Mouse (Mus musculus) limb, embryonic 12.5 days (tissue): ENCODE measurements around the gene Mfsd11. TPM values are rescaled to one million over a fixed set of nuclear protein-coding genes. Genes with fewer than 3 reads are reported as not detected.
"Not testable (repeated sequence)": the region's sequence is repeated elsewhere in the genome, so short reads cannot be mapped to it uniquely, and the experiment has no call there.

Experiments used
- ATAC-seq: fragments of 200-750 bp; cut with Nextera tagmentation; 2 replicates; pipeline ENCODE4 v1.8.0; 2017; ENCODE audit warnings: low read depth, moderate TSS enrichment; ENCODE audit not compliant: insufficient number of reproducible peaks, insufficient read depth, low FRiP score, low TSS enrichment
- H3K27ac ChIP-seq: fragments of 300-500 bp; sonication (generic); 2 replicates; pipeline ENCODE4 v1.5.1; 2016; ENCODE audit warnings: mild to moderate bottlenecking, moderate library complexity
- H3K27me3 ChIP-seq: fragments of 300-500 bp; sonication (generic); 2 replicates; pipeline ENCODE4 v1.6.1; 2016; ENCODE audit warnings: mild to moderate bottlenecking, moderate library complexity
- H3K36me3 ChIP-seq: fragments of 300-500 bp; sonication (generic); 2 replicates; pipeline ENCODE4 v1.6.1; 2016; ENCODE audit warnings: mild to moderate bottlenecking, moderate library complexity
- H3K4me1 ChIP-seq: fragments of 300-500 bp; sonication (generic); replicated peaks from 2 replicates; pipeline ENCODE4 v1.6.1; 2016
- H3K4me2 ChIP-seq: fragments of 300-500 bp; sonication (generic); 2 replicates; pipeline ENCODE4 v1.6.1; 2016; ENCODE audit warnings: mild to moderate bottlenecking, moderate library complexity
- H3K4me3 ChIP-seq: fragments of 300-500 bp; sonication (generic); replicated peaks from 2 replicates; pipeline ENCODE4 v1.5.1; 2016; ENCODE audit warnings: mild to moderate bottlenecking
- H3K9ac ChIP-seq: fragments of 300-500 bp; sonication (generic); replicated peaks from 2 replicates; pipeline ENCODE4 v1.6.1; 2016; ENCODE audit warnings: mild to moderate bottlenecking, moderate library complexity
- H3K9me3 ChIP-seq: fragments of 300-500 bp; sonication (generic); 2 replicates; pipeline ENCODE4 v1.6.1; 2016; ENCODE audit warnings: mild to moderate bottlenecking, moderate library complexity
- WGBS: fragments of 180-500 bp; shearing (Covaris S2); methylation state at CpG from one replicate; pipeline ENCODE4 v1.1.7; 2016; 5-methylcytosine and 5-hydroxymethylcytosine counted together
- polyA plus RNA-seq: library from polyadenylated mRNA; unstranded; fragments of >200 nt; fragmentation: Nextera tagmentation; extraction: Ambion mirVana; gene quantifications from 2 replicates; pipeline ENCODE4 v1.2.1, GENCODE M21; 2016

Gene Mfsd11
- polyA plus RNA-seq, 1 experiment from 2014 or later, result 43.4 TPM

- H3K27ac ChIP-seq, result no peak overlapping the region
- H3K4me2 ChIP-seq, result 0 out of 2 replicates have a peak overlapping the region, but pooled peaks have one; percentile 86
- no peaks in the 10 kb centered on the region for H3K9me3 ChIP-seq
- WGBS, result 82% methylated on average over 7 of the region's 7 CpGs
- H3K4me1 ChIP-seq, result peaks cover 30% of the 10 kb centered on the region
- H3K9ac ChIP-seq, result peak overlapping the region; percentile 44; the same call in 1 of the 2 replicates
- H3K4me3 ChIP-seq, result 0 out of 2 replicates have a peak overlapping the region, but pooled peaks have one; percentile 2
- H3K27me3 ChIP-seq, result no peaks in the 10 kb centered on the region
- ATAC-seq, result no peak
- H3K36me3 ChIP-seq, result peaks cover 67% of the 10 kb centered on the region
Observed at GRCm38 (mm10) chr11:116839601-116840000, 12.6 kb upstream of the Mfsd11 start.

DNA sequence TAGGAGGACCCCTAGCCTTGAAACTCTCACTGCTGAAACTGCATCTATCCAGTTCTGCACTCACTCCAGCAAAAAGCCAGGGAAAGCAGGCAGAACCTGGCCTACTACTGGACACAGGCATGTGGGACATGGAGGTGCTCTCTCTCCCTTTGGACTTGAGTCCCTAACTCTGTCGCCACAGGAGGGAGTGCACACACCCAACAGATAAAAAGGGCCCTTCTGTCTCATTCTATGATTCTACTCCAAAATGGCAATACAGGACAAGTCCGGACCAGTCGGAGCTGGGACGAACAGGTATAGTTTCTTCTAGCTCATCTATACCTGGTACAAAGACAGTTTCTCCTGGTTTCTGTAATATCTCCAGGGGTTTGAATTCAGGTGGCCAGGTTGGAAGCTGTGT is 11.5 kb upstream of the Mfsd11 start:
- Histone ChIP-seq H3K27ac (no peak overlapping the region), H3K9ac (peak overlapping the region; percentile 24; the same call in 1 of the 2 replicates), H3K27me3 (no peaks in the 10 kb centered on the region), H3K36me3 (peaks cover 59% of the 10 kb centered on the region), H3K4me1 (peaks cover 32% of the 10 kb centered on the region), H3K4me2 (peak overlapping the region; percentile 86), H3K9me3 (no peaks in the 10 kb centered on the region), H3K4me3 (peak overlapping the region; percentile 80)
- no peak for ATAC-seq
- 77% methylated on average over 4 of the region's 4 CpGs for WGBS

- peaks cover 32% of the 10 kb centered on the region for H3K4me1 ChIP-seq
- H3K9me3 ChIP-seq, result no peaks in the 10 kb centered on the region
- peak overlapping the region; percentile 80 for H3K4me3 ChIP-seq
- peak overlapping the region; percentile 86 for H3K9ac ChIP-seq
- H3K27me3 ChIP-seq, result no peaks in the 10 kb centered on the region
- peak overlapping the region; percentile 86 for H3K4me2 ChIP-seq
- WGBS, result under 1% methylated on average over 73 of the region's 73 CpGs
- peak overlapping the region; percentile 98 for H3K27ac ChIP-seq
- ATAC-seq, result peak; percentile 29
- peaks cover 53% of the 10 kb centered on the region for H3K36me3 ChIP-seq
Observed at GRCm38 (mm10) chr11:116842531-116843260, 9.5 kb upstream of the Mfsd11 start.

- Histone ChIP-seq H3K9ac (peak within 1 kb of the TSS; percentile 86), H3K4me1 (peaks cover 32% of the 10 kb centered on the region), H3K4me2 (peak within 1 kb of the TSS; percentile 86), H3K4me3 (peak within 1 kb of the TSS; percentile 80), H3K36me3 (peaks cover 53% of the 10 kb centered on the region), H3K9me3 (no peaks in the 10 kb centered on the region), H3K27me3 (no peaks in the 10 kb centered on the region), H3K27ac (peak within 1 kb of the TSS; percentile 98)
- under 1% methylated on average over 72 of the region's 72 CpGs for whole genome bisulfite sequencing
- peak; percentile 94 for ATAC-seq
Observed at GRCm38 (mm10) chr11:116843261-116844233, 8.7 kb upstream of the Mfsd11 start, which contains the start of the genes Mettl23 and Jmjd6. Gene Mettl23 (plus strand): TSS chr11:116843278. Gene Jmjd6 (minus strand): TSS chr11:116843449.

DNA sequence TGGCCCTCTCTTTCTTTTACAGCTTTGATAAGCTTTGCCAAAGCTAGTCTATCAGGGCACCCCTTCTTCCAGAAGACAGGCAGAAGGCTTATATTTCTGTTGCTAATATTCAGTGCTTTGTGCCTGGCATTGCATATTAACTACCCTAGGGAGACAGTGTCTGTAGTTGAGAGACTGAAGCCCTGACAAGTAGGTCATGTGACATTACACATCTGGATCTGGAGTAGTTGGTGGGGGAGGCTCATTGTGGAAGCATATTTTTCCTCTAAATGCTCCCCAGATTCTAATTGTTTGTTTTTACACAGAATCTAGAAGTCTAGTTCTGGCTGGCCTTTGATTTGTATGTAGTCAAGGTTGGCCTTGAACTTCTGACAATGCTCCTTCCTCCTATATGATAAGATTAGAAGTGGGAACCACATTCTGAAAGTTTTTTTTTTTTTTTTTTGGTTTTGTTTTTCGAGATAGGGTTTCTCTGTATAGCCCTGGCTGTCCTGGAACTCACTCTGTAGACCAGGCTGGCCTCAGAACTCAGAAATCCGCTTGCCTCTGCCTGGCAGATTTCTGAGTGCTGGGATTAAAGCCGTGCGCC is 5.6 kb upstream of the Mfsd11 start:
- peaks cover 53% of the 10 kb centered on the region for H3K36me3 ChIP-seq
- WGBS, result 80% methylated on average over 4 of the region's 4 CpGs
- H3K27ac ChIP-seq, result no peak overlapping the region
- no peaks in the 10 kb centered on the region for H3K27me3 ChIP-seq
- H3K4me3 ChIP-seq, result no peak overlapping the region
- ATAC-seq, result no peak
- H3K9me3 ChIP-seq, result no peaks in the 10 kb centered on the region
- H3K4me2 ChIP-seq, result no peak overlapping the region
- no peak overlapping the region for H3K9ac ChIP-seq
- H3K4me1 ChIP-seq, result peaks cover 20% of the 10 kb centered on the region

DNA sequence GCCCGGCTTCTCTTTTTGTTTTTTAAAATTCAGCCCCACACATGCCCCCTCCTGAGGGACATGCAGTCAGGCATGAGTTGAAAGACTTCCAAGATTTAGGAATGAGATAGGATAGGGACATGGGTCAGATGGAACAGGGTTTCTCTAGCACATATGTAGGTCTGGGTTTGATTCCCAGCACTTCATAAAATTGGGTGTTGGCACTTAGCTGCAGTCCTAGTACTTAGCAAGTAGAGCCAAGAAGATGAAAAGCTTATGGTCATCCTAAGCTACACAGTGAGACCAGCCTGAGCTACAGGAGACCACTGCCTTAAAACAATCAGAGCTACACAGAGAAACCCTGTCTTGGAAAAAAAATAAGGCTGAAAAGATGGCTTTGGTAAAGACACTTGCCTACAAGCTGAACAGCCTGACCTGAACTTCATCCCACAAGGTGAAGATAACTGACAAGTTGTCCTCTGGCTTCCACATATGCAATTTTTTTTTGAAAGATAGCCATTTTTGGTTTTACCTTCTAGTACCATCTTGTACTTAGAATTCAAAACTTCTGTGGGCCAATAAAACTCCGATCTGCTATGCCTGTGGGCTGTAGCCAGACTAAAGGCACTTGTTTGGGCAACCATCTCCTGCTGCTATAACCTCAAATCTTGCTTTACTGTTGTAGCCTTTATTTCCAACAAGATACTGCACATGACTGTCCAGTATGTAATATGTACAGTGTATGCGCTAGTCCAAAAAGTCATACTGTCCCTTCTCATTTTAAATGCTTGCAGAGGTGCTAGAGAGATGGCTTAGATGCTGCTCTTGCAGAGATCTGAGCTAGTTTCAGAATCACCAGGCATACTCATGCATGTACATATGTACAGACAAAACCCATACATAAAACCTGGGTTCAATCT is 4.8 kb upstream of the Mfsd11 start:
- no peak overlapping the region for H3K9ac ChIP-seq
- WGBS, result 83% methylated on average over 3 of the region's 3 CpGs
- ATAC-seq, result no peak
- H3K9me3 ChIP-seq, result no peaks in the 10 kb centered on the region
- no peak overlapping the region for H3K4me2 ChIP-seq
- H3K4me1 ChIP-seq, result peaks cover 19% of the 10 kb centered on the region
- H3K27me3 ChIP-seq, result no peaks in the 10 kb centered on the region
- no peak overlapping the region for H3K4me3 ChIP-seq
- H3K36me3 ChIP-seq, result peaks cover 57% of the 10 kb centered on the region
- no peak overlapping the region; the same call in 1 of the 2 replicates for H3K27ac ChIP-seq

- no peak overlapping the region for H3K4me3 ChIP-seq
- H3K9me3 ChIP-seq, result no peaks in the 10 kb centered on the region
- no peak overlapping the region for H3K4me2 ChIP-seq
- peaks cover 19% of the 10 kb centered on the region for H3K4me1 ChIP-seq
- no peak overlapping the region; the same call in 1 of the 2 replicates for H3K27ac ChIP-seq
- H3K9ac ChIP-seq, result no peak overlapping the region
- 85% methylated on average over 5 of the region's 5 CpGs for WGBS
- peaks cover 57% of the 10 kb centered on the region for H3K36me3 ChIP-seq
- no peak for ATAC-seq
- H3K27me3 ChIP-seq, result no peaks in the 10 kb centered on the region
Observed at GRCm38 (mm10) chr11:116848086-116848876, 4.0 kb upstream of the Mfsd11 start.

GRCm38 (mm10) chr11:116848877-116849178 is 3.4 kb upstream of the Mfsd11 start:
- not testable (repeated sequence) for H3K27ac ChIP-seq, H3K9ac ChIP-seq, H3K9me3 ChIP-seq, H3K4me2 ChIP-seq, H3K4me3 ChIP-seq, H3K27me3 ChIP-seq, ATAC-seq
- 81% methylated on average over 2 of the region's 2 CpGs for WGBS
- Histone ChIP-seq H3K4me1 (peaks cover 19% of the 10 kb centered on the region), H3K36me3 (peaks cover 57% of the 10 kb centered on the region)

DNA sequence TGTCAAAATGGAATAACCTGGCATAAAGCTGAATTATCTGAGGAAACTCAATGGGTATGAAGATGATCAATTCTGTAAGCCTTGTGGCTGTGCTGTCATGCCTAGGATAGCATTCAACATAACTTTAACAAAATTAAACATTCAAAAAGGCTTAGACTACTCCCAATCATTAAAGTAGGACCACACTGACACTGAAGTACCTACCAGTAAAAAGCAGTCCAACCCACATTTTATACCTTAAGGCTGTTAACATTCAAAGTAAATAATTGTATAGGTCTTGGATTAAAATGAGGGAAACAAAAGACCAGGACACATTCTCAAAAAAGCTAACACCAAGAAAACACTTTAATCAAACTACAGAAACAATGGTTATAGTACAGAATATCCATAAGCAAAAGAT is 2.7 kb upstream of the Mfsd11 start:
- H3K9me3 ChIP-seq, result no peaks in the 10 kb centered on the region
- no peak overlapping the region for H3K4me2 ChIP-seq
- ATAC-seq, result no peak
- no peak overlapping the region for H3K27ac ChIP-seq
- no peak overlapping the region for H3K4me3 ChIP-seq
- H3K4me1 ChIP-seq, result peaks cover 17% of the 10 kb centered on the region
- H3K27me3 ChIP-seq, result no peaks in the 10 kb centered on the region
- H3K36me3 ChIP-seq, result peaks cover 57% of the 10 kb centered on the region
- H3K9ac ChIP-seq, result no peak overlapping the region

- Histone ChIP-seq H3K4me2 (peak overlapping the region; percentile 93), H3K4me1 (peaks cover 21% of the 10 kb centered on the region), H3K27me3 (no peaks in the 10 kb centered on the region), H3K27ac (no peak overlapping the region), H3K9me3 (no peaks in the 10 kb centered on the region), H3K4me3 (peak overlapping the region; percentile 97), H3K9ac (no peak overlapping the region), H3K36me3 (peaks cover 57% of the 10 kb centered on the region)
- 70% methylated on average over 4 of the region's 4 CpGs for WGBS
- no peak for ATAC-seq
Observed at GRCm38 (mm10) chr11:116850085-116850484, 2.2 kb upstream of the Mfsd11 start.
